Mouse (Mus musculus): ENCODE data around the gene Tubg1. TPM values are rescaled to one million over a fixed set of nuclear protein-coding genes. Genes with fewer than 3 reads are reported as not detected.

Tubg1 gene
- 4.3 and 11.0 TPM in 2 replicates for polyA plus RNA-seq (2012; rRNA removed)

GRCm38 (mm10) chr11:101119761-101120544, at the start of gene Tubg1, which contains the start of gene Retreg3:
Gene Tubg1, plus strand, starts transcription at chr11:101119938.
Gene Retreg3, minus strand, starts transcription at chr11:101119893.
- peak; percentile 97 for DNase-seq (ENCODE audit: low spot score)

- no peak for DNase-seq (ENCODE audit: low spot score)
Measured at GRCm38 (mm10) chr11:101070189-101070527, 49.6 kb upstream of the Tubg1 start.

- DNase-seq (ENCODE audit: low spot score), result no peak
Measured at GRCm38 (mm10) chr11:101070987-101071386, 48.8 kb upstream of the Tubg1 start.

- DNase-seq (ENCODE audit: low spot score), result no peak
Measured at GRCm38 (mm10) chr11:101071810-101072428, 47.8 kb upstream of the Tubg1 start.

GRCm38 (mm10) chr11:101078121-101078520, 41.6 kb upstream of the Tubg1 start, which contains the start of gene Hsd17b1:
Gene Hsd17b1, plus strand, starts transcription at chr11:101078411.
- DNase-seq (ENCODE audit: low spot score), result no peak

- DNase-seq (ENCODE audit: low spot score), result no peak
Measured at GRCm38 (mm10) chr11:101079746-101080145, 40.0 kb upstream of the Tubg1 start.

GRCm38 (mm10) chr11:101080421-101080820, 39.3 kb upstream of the Tubg1 start:
- DNase-seq (ENCODE audit: low spot score), result no peak

GRCm38 (mm10) chr11:101081659-101082058, 38.1 kb upstream of the Tubg1 start:
- no peak for DNase-seq (ENCODE audit: low spot score)

GRCm38 (mm10) chr11:101082208-101083082, 37.3 kb upstream of the Tubg1 start, which contains the start of gene Coasy:
Gene Coasy, plus strand, starts transcription at chr11:101082565.
- peak; percentile 63 for DNase-seq (ENCODE audit: low spot score)

- DNase-seq (ENCODE audit: low spot score), result no peak
Measured at GRCm38 (mm10) chr11:101083083-101083697, 36.5 kb upstream of the Tubg1 start.

GRCm38 (mm10) chr11:101084246-101084645, 35.5 kb upstream of the Tubg1 start:
- DNase-seq (ENCODE audit: low spot score), result no peak

- DNase-seq (ENCODE audit: low spot score), result no peak
Measured at GRCm38 (mm10) chr11:101084811-101085210, 34.9 kb upstream of the Tubg1 start.

GRCm38 (mm10) chr11:101085617-101086322, 34.0 kb upstream of the Tubg1 start:
- no peak for DNase-seq (ENCODE audit: low spot score)

- DNase-seq (ENCODE audit: low spot score), result no peak
Measured at GRCm38 (mm10) chr11:101086323-101086674, 33.4 kb upstream of the Tubg1 start.

- DNase-seq (ENCODE audit: low spot score), result peak; percentile 72
Measured at GRCm38 (mm10) chr11:101086756-101087681, 32.7 kb upstream of the Tubg1 start, which contains the start of gene Mlx. Gene Mlx, plus strand, starts transcription at chr11:101087277.

GRCm38 (mm10) chr11:101087682-101088055, 32.1 kb upstream of the Tubg1 start:
- no peak for DNase-seq (ENCODE audit: low spot score)

GRCm38 (mm10) chr11:101089931-101090330, 29.8 kb upstream of the Tubg1 start:
- no peak for DNase-seq (ENCODE audit: low spot score)

GRCm38 (mm10) chr11:101094930-101095313, 24.8 kb upstream of the Tubg1 start:
- DNase-seq (ENCODE audit: low spot score), result no peak

- peak; percentile 74 for DNase-seq (ENCODE audit: low spot score)
Measured at GRCm38 (mm10) chr11:101095314-101096024, 24.3 kb upstream of the Tubg1 start, which contains the start of gene Psmc3ip. Gene Psmc3ip, minus strand, starts transcription at chr11:101095436.
